Mouse (Mus musculus) splenic B cell, adult 2 months (primary cell): ENCODE results near the gene Htr5b.
A peak's percentile ranks its signal among the peaks of the same experiment; 100 is the strongest.

ENCODE experiments used
- DNase-seq: peaks from one replicate; pipeline ENCODE4 v3.0.0-alpha.2; 2011; ENCODE audit warnings: low read depth, low spot score
- H3K27me3 ChIP-seq: 2 replicates; pipeline ENCODE4 v1.6.1; 2012; ENCODE audit warnings: mild to moderate bottlenecking, low read length, moderate library complexity, mixed read lengths; ENCODE audit not compliant: control insufficient read depth, poor library complexity, insufficient read depth, severe bottlenecking
- H3K36me3 ChIP-seq: 2 replicates; pipeline ENCODE4 v1.6.1; 2012; ENCODE audit warnings: mild to moderate bottlenecking, low read length, moderate library complexity, mixed read lengths; ENCODE audit not compliant: control insufficient read depth, poor library complexity, insufficient read depth, severe bottlenecking

Htr5b gene

GRCm38 (mm10) chr1:121527061-121527460, 1.2 kb downstream of the Htr5b start:
- no peaks in the 10 kb centered on the region for H3K36me3 ChIP-seq
- H3K27me3 ChIP-seq: no peaks in the 10 kb centered on the region
- no peak for DNase-seq

DNA sequence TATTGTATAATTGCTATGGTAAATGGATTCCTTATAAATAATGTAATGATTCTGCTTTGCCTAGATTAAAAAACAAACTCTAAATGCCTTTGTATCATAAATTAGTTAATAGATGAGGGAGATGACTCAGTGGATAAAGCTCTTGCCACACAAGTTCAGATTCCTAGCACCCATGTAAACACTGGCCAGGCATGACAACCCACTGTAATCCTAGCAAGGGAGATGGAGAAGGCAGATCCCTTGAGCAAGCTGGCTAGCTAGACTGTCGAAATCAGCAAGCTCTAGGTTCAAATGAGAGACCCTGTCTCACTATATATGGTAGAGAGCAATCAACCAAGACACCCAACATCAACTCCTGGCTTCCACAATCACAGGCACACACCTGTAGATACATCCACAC, 9.7 kb downstream of the Htr5b start:
- H3K27me3 ChIP-seq: no peaks in the 10 kb centered on the region
- H3K36me3 ChIP-seq: no peaks in the 10 kb centered on the region
- DNase-seq: no peak

- DNase-seq: no peak
- Histone ChIP-seq H3K27me3 (no peaks in the 10 kb centered on the region), H3K36me3 (no peaks in the 10 kb centered on the region)
These were observed 16.3 kb downstream of the Htr5b start for GRCm38 (mm10) chr1:121511966-121512365.

GRCm38 (mm10) chr1:121511186-121511585, 17.1 kb downstream of the Htr5b start:
- DNase-seq: no peak
- Histone ChIP-seq H3K27me3 (no peaks in the 10 kb centered on the region), H3K36me3 (no peaks in the 10 kb centered on the region)

DNA sequence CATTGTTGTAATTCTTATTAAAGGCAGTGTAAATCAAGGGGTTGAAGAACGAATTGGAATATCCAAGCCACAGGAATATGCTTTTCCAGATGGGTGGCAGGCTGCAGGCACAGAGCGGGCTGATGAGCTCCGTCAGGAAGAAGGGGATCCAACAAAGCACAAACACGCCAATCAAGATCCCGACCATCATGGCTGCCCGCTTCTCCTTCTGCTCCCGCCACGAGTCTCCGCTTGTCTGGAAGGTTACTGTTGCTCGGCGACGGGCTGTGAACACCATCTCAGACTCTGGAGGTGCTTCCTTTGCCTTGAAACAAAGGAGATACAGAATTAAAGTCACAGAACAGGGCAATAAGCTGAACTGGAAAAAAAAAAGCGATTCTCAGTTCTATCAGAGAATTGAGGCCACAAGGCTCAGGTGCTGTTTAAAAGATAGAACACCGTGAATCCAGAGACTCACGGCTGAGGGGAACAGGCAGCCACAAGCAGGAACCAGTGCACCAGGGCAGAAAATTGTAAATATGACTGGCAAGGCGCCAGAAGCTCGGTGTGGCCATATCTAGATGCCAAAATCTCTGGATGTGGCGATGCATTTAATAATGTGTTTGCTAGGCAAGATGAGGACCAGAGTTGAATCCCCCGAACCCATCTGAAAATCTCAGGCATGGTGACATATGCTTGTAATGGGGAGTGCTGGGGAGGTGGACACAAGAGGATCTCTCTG, 17.7 kb downstream of the Htr5b start:
- Histone ChIP-seq H3K27me3 (no peaks in the 10 kb centered on the region), H3K36me3 (no peaks in the 10 kb centered on the region)
- no peak for DNase-seq

DNA sequence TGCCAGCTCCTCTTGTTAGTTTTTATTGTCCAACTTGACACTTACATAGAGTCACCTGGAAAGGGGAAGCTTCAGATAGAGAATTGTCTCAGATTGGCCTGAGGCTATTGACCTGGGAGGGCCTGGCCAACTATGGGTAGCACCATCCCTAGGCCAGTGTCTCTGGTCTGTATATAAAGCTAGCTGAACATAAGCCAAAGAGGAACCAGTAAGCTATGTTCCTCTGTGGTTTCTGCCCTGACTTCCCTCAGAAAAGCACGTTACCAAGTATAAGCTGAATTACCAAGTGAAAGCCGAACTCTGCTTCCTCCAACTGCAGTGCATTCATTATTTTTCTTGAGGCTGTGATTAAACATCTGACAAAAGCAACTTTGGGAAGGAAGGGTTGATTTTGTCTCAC, 19.5 kb downstream of the Htr5b start:
- Histone ChIP-seq H3K27me3 (no peaks in the 10 kb centered on the region), H3K36me3 (no peaks in the 10 kb centered on the region; the same call in 1 of the 2 replicates)
- no peak for DNase-seq

- Histone ChIP-seq H3K36me3 (peaks cover 9% of the 10 kb centered on the region), H3K27me3 (no peaks in the 10 kb centered on the region)
- DNase-seq: no peak
These were observed 31.2 kb downstream of the Htr5b start for GRCm38 (mm10) chr1:121497093-121497492.

- peak; percentile 52 for DNase-seq
- H3K36me3 ChIP-seq: peaks cover 18% of the 10 kb centered on the region
- no peaks in the 10 kb centered on the region for H3K27me3 ChIP-seq
These were observed 38.0 kb downstream of the Htr5b start for GRCm38 (mm10) chr1:121490241-121490640.

GRCm38 (mm10) chr1:121486803-121487202, 41.5 kb downstream of the Htr5b start:
- Histone ChIP-seq H3K27me3 (no peaks in the 10 kb centered on the region), H3K36me3 (peaks cover 20% of the 10 kb centered on the region)
- DNase-seq: no peak

GRCm38 (mm10) chr1:121483091-121483490, 45.2 kb downstream of the Htr5b start:
- no peak for DNase-seq
- H3K36me3 ChIP-seq: peaks cover 23% of the 10 kb centered on the region
- H3K27me3 ChIP-seq: no peaks in the 10 kb centered on the region

GRCm38 (mm10) chr1:121479403-121479802, 48.9 kb downstream of the Htr5b start:
- no peak for DNase-seq
- Histone ChIP-seq H3K27me3 (no peaks in the 10 kb centered on the region), H3K36me3 (peaks cover 16% of the 10 kb centered on the region)

DNA sequence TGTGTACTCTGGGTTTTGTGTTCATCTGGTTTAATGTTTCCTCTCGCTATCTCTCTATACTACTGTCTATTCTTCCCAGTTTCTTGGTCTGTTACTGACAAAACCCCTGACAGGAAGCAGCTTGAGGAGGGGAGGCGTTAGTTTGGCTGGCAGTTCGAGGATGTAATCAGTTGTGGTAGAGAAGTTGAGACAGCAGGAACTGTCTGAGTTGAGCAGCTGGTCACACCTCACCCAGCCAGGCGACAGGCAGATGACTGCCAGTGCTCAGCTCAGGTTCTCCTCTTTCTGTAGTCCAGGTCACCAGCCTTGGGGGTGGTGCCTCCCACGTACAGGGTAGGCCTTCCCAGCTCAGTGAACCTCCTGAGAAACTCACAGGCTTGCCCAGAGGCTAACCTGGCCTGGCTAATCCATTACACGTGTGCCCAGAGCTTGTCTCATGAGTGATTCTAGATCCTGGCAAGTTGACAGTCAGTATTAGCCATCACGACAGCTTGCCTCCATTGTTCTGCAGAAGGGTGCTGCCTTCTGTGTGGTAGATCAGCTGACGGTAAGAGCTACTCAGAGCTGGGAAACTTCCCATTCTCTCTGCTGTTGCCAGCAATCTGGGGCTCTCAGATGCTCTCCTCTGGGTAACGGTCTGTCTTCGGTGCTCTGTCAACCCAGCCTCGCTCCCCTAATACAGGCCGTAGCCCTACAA, 49.8 kb downstream of the Htr5b start:
- DNase-seq: no peak
- Histone ChIP-seq H3K27me3 (no peaks in the 10 kb centered on the region), H3K36me3 (peaks cover 16% of the 10 kb centered on the region)

DNA sequence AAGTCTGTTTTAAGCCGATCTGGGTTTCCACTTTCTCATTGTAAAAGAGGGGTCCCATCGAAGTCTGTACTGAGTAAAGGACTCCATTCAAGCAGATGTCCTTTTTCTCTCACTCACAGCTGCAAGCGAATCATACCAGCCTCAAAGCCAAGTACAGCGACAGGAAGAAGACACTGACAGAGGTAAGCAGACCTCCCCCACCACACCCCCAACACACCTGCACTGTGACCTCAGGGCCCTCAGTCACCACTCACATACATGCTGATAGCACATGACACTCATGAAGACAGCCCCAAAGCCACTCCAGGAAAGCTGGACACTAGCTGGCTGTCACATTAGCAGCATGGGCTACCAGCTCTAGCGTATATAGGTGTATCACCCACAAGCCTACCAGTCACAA, 50.5 kb downstream of the Htr5b start:
- Histone ChIP-seq H3K27me3 (no peaks in the 10 kb centered on the region), H3K36me3 (peaks cover 16% of the 10 kb centered on the region)
- DNase-seq: no peak

DNA sequence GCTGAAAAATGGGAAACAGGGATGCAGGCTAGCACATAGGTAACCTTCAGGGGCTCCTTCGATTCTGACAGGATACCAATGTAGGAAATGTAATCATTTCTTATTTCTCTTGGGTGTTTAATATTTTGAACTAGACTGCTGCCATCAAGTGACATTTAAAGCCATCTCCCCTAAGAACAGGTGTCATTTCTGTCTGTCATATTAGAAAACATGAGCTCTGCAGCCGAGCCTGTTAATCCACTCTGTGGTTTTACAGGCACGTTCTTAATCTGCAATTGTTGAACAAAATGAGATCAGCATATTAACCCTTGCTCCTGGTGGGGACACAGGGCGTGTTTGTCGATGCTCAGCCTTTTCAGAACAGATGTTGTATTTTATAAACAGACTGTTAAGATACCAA, 56.8 kb downstream of the Htr5b start:
- H3K27me3 ChIP-seq: no peaks in the 10 kb centered on the region

DNA sequence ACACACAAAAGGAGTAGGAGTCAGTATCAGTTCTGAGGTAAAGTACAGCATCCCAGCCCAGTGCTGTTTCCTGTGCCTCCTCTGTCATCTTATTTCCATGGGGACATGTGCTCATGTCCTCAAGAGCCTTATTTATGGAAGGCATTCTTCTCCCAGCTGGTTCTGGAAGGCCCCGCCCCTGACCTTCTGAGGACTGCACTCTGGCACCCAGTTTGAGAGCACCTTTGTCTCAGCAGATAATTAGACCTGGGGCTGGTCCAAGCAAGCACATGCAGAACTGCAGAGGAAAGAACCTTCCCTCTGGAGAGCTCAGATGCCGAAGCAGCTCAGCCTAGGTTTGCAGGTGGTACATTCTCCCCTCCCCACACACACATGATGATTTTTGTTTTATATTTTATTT, 60.0 kb downstream of the Htr5b start:
- Histone ChIP-seq H3K27me3 (no peaks in the 10 kb centered on the region), H3K36me3 (no peaks in the 10 kb centered on the region; the same call in 1 of the 2 replicates)
- DNase-seq: no peak

More for the DNA sequence above, 56.8 kb downstream of the Htr5b start:
- DNase-seq: no peak
- no peaks in the 10 kb centered on the region; the same call in 1 of the 2 replicates for H3K36me3 ChIP-seq
